28 mouse cellular contexts compared by ENCODE assay signal in genomic region chr7:4683307-4683706, GRCm38 (mm10). TPM values are rescaled to one million over a fixed set of nuclear protein-coding genes. Genes with fewer than 3 reads are reported as not detected.
DNase-seq lines count a peak whose midpoint lies in the region; TF ChIP-seq lines count a peak whose summit lies in the region.
"Had no signal": no experiment of that assay in that cellular context is flagged by ENCODE, and none has a peak within 500 bp of the region (broad histone marks: within the 10 kb centered on the region; RNA-seq: fewer than 3 reads in every experiment).

No protein-coding gene starts in this region.

- TF ChIP-seq CTCF in left cerebral cortex, adult 2 months (IDR thresholded peaks at IDR 0.05): no peak
- TF ChIP-seq CTCF in testis, adult 2 months (IDR thresholded peaks at IDR 0.05; ENCODE audit: control insufficient read depth, insufficient read depth, insufficient replicate concordance, low read depth, low read length): no peak
- TF ChIP-seq CTCF in bone marrow macrophage, adult 2 months (IDR thresholded peaks at IDR 0.05; ENCODE audit: low read depth, low read length): no peak
- no peak for TF ChIP-seq CTCF in lung, adult 2 months (IDR thresholded peaks at IDR 0.05; ENCODE audit: insufficient read depth, low read length)

- H3K4me1 ChIP-seq in testis, adult 2 months (ENCODE audit: control insufficient read depth, insufficient read depth, low read length): peaks cover 4% of the 10 kb centered on the region
- H3K4me1 ChIP-seq in bone marrow macrophage, adult 2 months (ENCODE audit: control insufficient read depth, insufficient read depth, low read length): peaks cover 14% of the 10 kb centered on the region
- H3K4me1 ChIP-seq in lung, adult 2 months (ENCODE audit: control insufficient read depth, insufficient read depth, low read length): no peaks in the 10 kb centered on the region

- no peaks in the 10 kb centered on the region for H3K27me3 ChIP-seq in testis, adult 2 months (ENCODE audit: control insufficient read depth, insufficient read depth, low read length)
- H3K27me3 ChIP-seq: embryonic facial prominence, embryonic 13.5 days; forebrain, embryonic 12.5 days; forebrain, embryonic 15.5 days; hindbrain, embryonic 12.5 days; hindbrain, embryonic 15.5 days; Patski had no signal

- H3K36me3 ChIP-seq in testis, adult 2 months (ENCODE audit: control insufficient read depth, insufficient read depth, low read length): no peaks in the 10 kb centered on the region

- no peak for DNase-seq in left cerebral cortex, adult 2 months (ENCODE audit: extremely low spot score in 1 of 2, low spot score in 2 of 2)
- no peak for DNase-seq in left cerebral cortex, adult 18-20 months (ENCODE audit: low spot score in 2 of 2)
- no peak for DNase-seq in testis, postnatal 10 days (ENCODE audit: low spot score)
- DNase-seq in thymus, postnatal 4 days: no peak
- no peak for DNase-seq in lung, adult 2 months
- DNase-seq: adrenal gland, postnatal 10 days; adrenal gland, postnatal 36 days; cerebellum, adult 11-12 months; cerebellum, adult 8-10 months; cerebellum, postnatal 10 days; cerebellum, postnatal 36 days; embryo, embryonic 11 days; gastrocnemius, postnatal 36 days; heart, adult 11 months had no signal

- no peak for TF ChIP-seq POLR2A in testis, adult 2 months (IDR thresholded peaks at IDR 0.05; ENCODE audit: control insufficient read depth, low read depth, low read length)
- no peak for TF ChIP-seq POLR2A in bone marrow macrophage, adult 2 months (IDR thresholded peaks at IDR 0.05; ENCODE audit: borderline replicate concordance, low read depth, low read length)
- no peak for TF ChIP-seq POLR2A in lung, adult 2 months (IDR thresholded peaks at IDR 0.05; ENCODE audit: borderline replicate concordance, extremely low read depth, low read depth, low read length)

- intact Hi-C loops in left cerebral cortex, adult 2 months (cut with DNase I): no loop called here

- H3K4me3 ChIP-seq in left cerebral cortex, adult 2 months: peak overlapping the region; percentile 72; the same call in 1 of the 2 replicates
- peak overlapping the region; percentile 71 for H3K4me3 ChIP-seq in testis, adult 2 months (ENCODE audit: control insufficient read depth, low read depth, low read length)
- H3K4me3 ChIP-seq in bone marrow macrophage, adult 2 months (ENCODE audit: insufficient read depth, low read length): no peak overlapping the region
- H3K4me3 ChIP-seq in lung, adult 2 months (replicated peaks; ENCODE audit: extremely low read depth, low read depth, low read length): no peak overlapping the region

- WGBS in lung, adult 2 months: 75% methylated on average over 5 of the region's 5 CpGs

- no peak overlapping the region for H3K27ac ChIP-seq in left cerebral cortex, adult 2 months
- peak overlapping the region; percentile 11; the same call in 1 of the 2 replicates for H3K27ac ChIP-seq in testis, adult 2 months (ENCODE audit: control insufficient read depth, insufficient read depth, low read depth, low read length)
- 0 out of 2 replicates have a peak overlapping the region, but pooled peaks have one; percentile 15 for H3K27ac ChIP-seq in bone marrow macrophage, adult 2 months (ENCODE audit: insufficient read depth, low read depth, low read length)
- H3K27ac ChIP-seq: embryonic facial prominence, embryonic 13.5 days; forebrain, embryonic 15.5 days; hindbrain, embryonic 12.5 days; hindbrain, embryonic 15.5 days had no signal

RNA-seq across cellular contexts. Expression of gene Hspbp1, which starts 1.6 kb away (rescaled TPM):
- total RNA-seq in left cerebral cortex, adult 2 months (2021): 100 to 1,000 TPM in 1 of 2 experiments, 10 to 100 TPM in 1; 99.9 to 102 TPM
- 100 to 1,000 TPM; 100 to 105 TPM for total RNA-seq in left cerebral cortex, adult 18-20 months (2021)
- 64.3 and 65.6 TPM in 2 replicates for polyA plus RNA-seq in testis, adult 2 months (2012; rRNA removed)
- polyA plus RNA-seq in bone marrow macrophage, adult 2 months (2012; ENCODE audit: insufficient read depth, insufficient read length, missing spikeins): 24.7 and 26.7 TPM in 2 replicates
- 38.8 and 39.6 TPM in 2 replicates for polyA plus RNA-seq in lung, adult 2 months (2012; rRNA removed)

RNA-seq across cellular contexts. Expression of gene Brsk1, which starts 7.1 kb away (rescaled TPM):
- total RNA-seq in left cerebral cortex, adult 2 months (2021): 100 to 1,000 TPM; 425 to 440 TPM
- total RNA-seq in left cerebral cortex, adult 18-20 months (2021): 100 to 1,000 TPM; 436 to 437 TPM
- polyA plus RNA-seq in testis, adult 2 months (2012; rRNA removed): 53.3 and 60.3 TPM in 2 replicates
- polyA plus RNA-seq in bone marrow macrophage, adult 2 months (2012; ENCODE audit: insufficient read depth, insufficient read length, missing spikeins): 0.64 TPM in 1 of 2 replicates, not detected in the other
- polyA plus RNA-seq in lung, adult 2 months (2012; rRNA removed): 4.1 and 4.9 TPM in 2 replicates
- polyA plus RNA-seq: CD4-positive, CD25-positive, alpha-beta regulatory T cell, adult 4 months had no signal

RNA-seq across cellular contexts. Expression of gene Ppp6r1, which starts 24.5 kb away (rescaled TPM):
- 100 to 1,000 TPM; 144 to 151 TPM for total RNA-seq in left cerebral cortex, adult 2 months (2021)
- 100 to 1,000 TPM; 129 to 135 TPM for total RNA-seq in left cerebral cortex, adult 18-20 months (2021)
- 137 and 154 TPM in 2 replicates for polyA plus RNA-seq in testis, adult 2 months (2012; rRNA removed)
- 84.8 and 90.0 TPM in 2 replicates for polyA plus RNA-seq in bone marrow macrophage, adult 2 months (2012; ENCODE audit: insufficient read depth, insufficient read length, missing spikeins)
- polyA plus RNA-seq in lung, adult 2 months (2012; rRNA removed): 99.0 and 112 TPM in 2 replicates

RNA-seq across cellular contexts. Expression of gene Tmem150b, which starts 41.7 kb away (rescaled TPM):
- not detected for total RNA-seq in left cerebral cortex, adult 2 months (2021)
- not detected for total RNA-seq in left cerebral cortex, adult 18-20 months (2021)
- 0.12 and 0.14 TPM in 2 replicates for polyA plus RNA-seq in testis, adult 2 months (2012; rRNA removed)
- polyA plus RNA-seq in bone marrow macrophage, adult 2 months (2012; ENCODE audit: insufficient read depth, insufficient read length, missing spikeins): 33.6 and 36.4 TPM in 2 replicates
- polyA plus RNA-seq in lung, adult 2 months (2012; rRNA removed): 3.2 and 3.8 TPM in 2 replicates
- total RNA-seq: gastrocnemius, adult 8-10 months; gastrocnemius, postnatal 36 days had no signal
- polyA plus RNA-seq: cortical plate, adult 2 months; erythroblast, embryonic 14.5 days; heart, embryonic 11.5 days; heart, postnatal 0 days had no signal

RNA-seq across cellular contexts. Expression of gene Tmem86b, which starts 52.1 kb away (rescaled TPM):
- total RNA-seq in left cerebral cortex, adult 2 months (2021): 10 to 100 TPM; 15.4 to 20.8 TPM
- total RNA-seq in left cerebral cortex, adult 18-20 months (2021): 10 to 100 TPM; 13.9 to 16.7 TPM
- 36.7 and 46.0 TPM in 2 replicates for polyA plus RNA-seq in testis, adult 2 months (2012; rRNA removed)
- polyA plus RNA-seq in bone marrow macrophage, adult 2 months (2012; ENCODE audit: insufficient read depth, insufficient read length, missing spikeins): 10.9 and 14.8 TPM in 2 replicates
- polyA plus RNA-seq in lung, adult 2 months (2012; rRNA removed): 10.1 and 14.6 TPM in 2 replicates

Comparison
In these comparisons a context has a peak if more than half of its experiments do, and no peak if none do; other contexts are left out.
1. H3K4me3 ChIP-seq: peak in left cerebral cortex, adult 2 months (single experiment) and testis, adult 2 months (single experiment); none in bone marrow macrophage, adult 2 months (single experiment) and lung, adult 2 months (single experiment).